Mouse (Mus musculus) thymus, adult 2 months (tissue): ENCODE data around the gene Rsrc2. TPM values are rescaled to one million over a fixed set of nuclear protein-coding genes. Genes with fewer than 3 reads are reported as not detected.
"Not testable (repeated sequence)": the region's sequence is repeated elsewhere in the genome, so short reads cannot be mapped to it uniquely, and the experiment has no call there.

Experiments
- DNase-seq: peaks from one replicate; pipeline ENCODE4 v3.0.0; 2021
- H3K27ac ChIP-seq: fragments of 200-500 bp; 2 replicates; pipeline ENCODE4 v1.5.1; 2012; ENCODE audit warnings: low read length, control low read depth; ENCODE audit not compliant: control insufficient read depth, insufficient read depth
- H3K27me3 ChIP-seq: fragments of 200-500 bp; 2 replicates; pipeline ENCODE4 v1.6.1; 2012; ENCODE audit warnings: mild to moderate bottlenecking, low read length, moderate library complexity, mixed read lengths; ENCODE audit not compliant: control insufficient read depth, insufficient read depth
- H3K36me3 ChIP-seq: fragments of 200-500 bp; 2 replicates; pipeline ENCODE4 v1.6.1; 2012; ENCODE audit warnings: mild to moderate bottlenecking, low read length, moderate library complexity; ENCODE audit not compliant: control insufficient read depth, insufficient read depth
- H3K4me1 ChIP-seq: fragments of 200-500 bp; replicated peaks from 2 replicates; pipeline ENCODE4 v1.6.1; 2012; ENCODE audit warnings: low read length; ENCODE audit not compliant: control insufficient read depth, insufficient read depth
- H3K4me3 ChIP-seq: fragments of 200-500 bp; 2 replicates; pipeline ENCODE4 v1.5.1; 2012; ENCODE audit warnings: mild to moderate bottlenecking, low read length, control low read depth, moderate library complexity; ENCODE audit not compliant: control insufficient read depth, insufficient read depth
- CTCF ChIP-seq: fragments of 200-500 bp; IDR thresholded peaks from 2 replicates; pipeline ENCODE4 v1.5.1; 2012; ENCODE audit warnings: mild to moderate bottlenecking, control low read depth, low read length, moderate library complexity, borderline replicate concordance; ENCODE audit not compliant: control insufficient read depth, poor library complexity, insufficient read depth; ENCODE audit errors: extremely low read depth
- POLR2A ChIP-seq: fragments of 200-500 bp; IDR thresholded peaks from 2 replicates; pipeline ENCODE4 v1.6.1; 2012; ENCODE audit warnings: mild to moderate bottlenecking, low read length, control low read depth, moderate library complexity; ENCODE audit not compliant: control insufficient read depth, poor library complexity, insufficient read depth; ENCODE audit errors: extremely low read depth
- WGBS: fragments of 180-500 bp; shearing (Covaris S2); methylation state at CpG from one replicate; pipeline ENCODE4 v1.1.7; 2018; 5-methylcytosine and 5-hydroxymethylcytosine counted together
- polyA plus RNA-seq: library from polyadenylated mRNA; depleted of rRNA; stranded (reverse); fragments of >200 nt; gene quantifications from 2 replicates; pipeline ENCODE4 v1.2.3, GENCODE M21; 2012; rRNA removed

Gene Rsrc2
- polyA plus RNA-seq, result 18.6 and 22.6 TPM in 2 replicates

- Histone ChIP-seq H3K27ac (peak within 1 kb of the TSS; percentile 97), H3K27me3 (no peaks in the 10 kb centered on the region), H3K4me1 (0 out of 2 replicates have a peak, but pooled peaks cover 2% of the 10 kb centered on the region), H3K36me3 (peaks cover 12% of the 10 kb centered on the region), H3K4me3 (peak within 1 kb of the TSS; percentile 89)
- peak; percentile 99 for DNase-seq
- TF ChIP-seq POLR2A (peak; percentile 98), CTCF (no peak; the same call in 1 of the 2 replicates)
- under 1% methylated on average over 63 of the region's 63 CpGs for WGBS
Observed at GRCm38 (mm10) chr5:123749065-123750064, at the start of gene Rsrc2, which contains the start of gene Kntc1. Gene Rsrc2 (minus strand): TSS chr5:123749414. Gene Kntc1 (plus strand): TSS chr5:123749716.

- no peak overlapping the region for H3K4me3 ChIP-seq
- no peak for TF ChIP-seq CTCF
- no peak for TF ChIP-seq POLR2A
- 97% methylated on average over 2 of the region's 2 CpGs for WGBS
- no peaks in the 10 kb centered on the region for H3K4me1 ChIP-seq
- H3K36me3 ChIP-seq, result peaks cover 26% of the 10 kb centered on the region
- DNase-seq, result no peak
- no peaks in the 10 kb centered on the region for H3K27me3 ChIP-seq
- H3K27ac ChIP-seq, result no peak overlapping the region
Observed at GRCm38 (mm10) chr5:123793081-123793480, 43.9 kb upstream of the Rsrc2 start.

GRCm38 (mm10) chr5:123788976-123789375, 39.8 kb upstream of the Rsrc2 start:
- no peak overlapping the region for H3K4me3 ChIP-seq
- TF ChIP-seq CTCF (no peak), POLR2A (no peak)
- 95% methylated on average over 7 of the region's 7 CpGs for WGBS
- no peak for DNase-seq
- H3K36me3 ChIP-seq, result peaks cover 24% of the 10 kb centered on the region
- no peak overlapping the region for H3K27ac ChIP-seq
- H3K27me3 ChIP-seq, result no peaks in the 10 kb centered on the region
- no peaks in the 10 kb centered on the region for H3K4me1 ChIP-seq

DNA sequence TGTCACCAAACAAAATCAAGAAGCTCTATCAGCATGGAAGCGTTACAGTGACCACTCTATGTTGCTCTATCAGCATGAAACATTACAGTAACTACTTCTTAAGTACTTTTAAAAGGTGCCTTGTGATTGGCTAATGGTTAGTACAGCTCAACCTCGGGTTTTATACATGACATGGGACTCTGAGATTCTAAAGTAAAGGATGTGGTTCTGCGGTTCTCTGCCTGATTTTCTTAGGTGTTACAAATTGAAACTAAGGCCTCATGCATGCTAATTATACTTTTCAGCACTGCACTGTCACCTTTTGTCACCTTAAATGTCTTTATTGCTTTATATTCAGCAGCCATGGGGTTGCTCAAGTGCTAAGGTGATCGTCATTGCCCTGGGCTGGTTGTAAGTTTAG, 32.6 kb upstream of the Rsrc2 start:
- H3K4me1 ChIP-seq, result peaks cover 7% of the 10 kb centered on the region
- no peak overlapping the region for H3K27ac ChIP-seq
- H3K27me3 ChIP-seq, result no peaks in the 10 kb centered on the region
- WGBS, result 66% methylated on average over 4 of the region's 4 CpGs
- peaks cover 9% of the 10 kb centered on the region; the same call in 1 of the 2 replicates for H3K36me3 ChIP-seq
- peak; percentile 7 for DNase-seq
- H3K4me3 ChIP-seq, result no peak overlapping the region
- TF ChIP-seq POLR2A (no peak), CTCF (no peak)

- H3K4me3 ChIP-seq, result no peak overlapping the region
- no peak overlapping the region for H3K27ac ChIP-seq
- WGBS, result 14% methylated on average over 8 of the region's 8 CpGs
- H3K4me1 ChIP-seq, result peaks cover 7% of the 10 kb centered on the region
- no peak for TF ChIP-seq CTCF
- no peak for TF ChIP-seq POLR2A
- DNase-seq, result peak; percentile 54
- no peaks in the 10 kb centered on the region for H3K27me3 ChIP-seq
- peaks cover 8% of the 10 kb centered on the region; the same call in 1 of the 2 replicates for H3K36me3 ChIP-seq
Observed at GRCm38 (mm10) chr5:123780716-123781115, 31.5 kb upstream of the Rsrc2 start.

GRCm38 (mm10) chr5:123773441-123773840, 24.2 kb upstream of the Rsrc2 start:
- Histone ChIP-seq H3K4me3 (no peak overlapping the region), H3K36me3 (peaks cover 23% of the 10 kb centered on the region), H3K4me1 (no peaks in the 10 kb centered on the region), H3K27ac (no peak overlapping the region), H3K27me3 (no peaks in the 10 kb centered on the region)
- 78% methylated on average over 9 of the region's 9 CpGs for WGBS
- DNase-seq, result no peak
- TF ChIP-seq CTCF (no peak), POLR2A (no peak)

GRCm38 (mm10) chr5:123766455-123766854, 17.2 kb upstream of the Rsrc2 start:
- H3K36me3 ChIP-seq, result peaks cover 17% of the 10 kb centered on the region
- not testable (repeated sequence) for DNase-seq, H3K27me3 ChIP-seq, H3K27ac ChIP-seq, H3K4me3 ChIP-seq, H3K4me1 ChIP-seq
- whole genome bisulfite sequencing, result 95% methylated on average over 11 of the region's 11 CpGs
